Mouse (Mus musculus) liver, adult 2 months (tissue): ENCODE data around the gene Zfp740. TPM values are rescaled to one million over a fixed set of nuclear protein-coding genes. Genes with fewer than 3 reads are reported as not detected.
A peak's percentile ranks its signal among the peaks of the same experiment; 100 is the strongest.

Source experiments
- DNase-seq: peaks from one replicate; pipeline ENCODE4 v3.0.0-alpha.2; 2011; ENCODE audit warnings: low read depth, low spot score; ENCODE audit errors: extremely low read depth
- H3K27ac ChIP-seq: fragments of 200-500 bp; replicated peaks from 2 replicates; pipeline ENCODE4 v1.5.1; 2012; ENCODE audit warnings: low read depth, mild to moderate bottlenecking, control low read depth, inconsistent platforms, low read length; ENCODE audit not compliant: insufficient read depth
- H3K27me3 ChIP-seq: fragments of 200-500 bp; 2 replicates; pipeline ENCODE4 v1.6.1; 2012; ENCODE audit warnings: mild to moderate bottlenecking, moderate library complexity, low read length, inconsistent platforms; ENCODE audit not compliant: control insufficient read depth, insufficient read depth
- H3K36me3 ChIP-seq: fragments of 200-500 bp; 2 replicates; pipeline ENCODE4 v1.6.1; 2012; ENCODE audit warnings: low read length, inconsistent platforms; ENCODE audit not compliant: control insufficient read depth, insufficient read depth
- H3K4me1 ChIP-seq: fragments of 200-500 bp; 2 replicates; pipeline ENCODE4 v1.6.1; 2011; ENCODE audit warnings: low read length; ENCODE audit not compliant: control insufficient read depth, insufficient read depth
- H3K4me3 ChIP-seq: fragments of 200-500 bp; 2 replicates; pipeline ENCODE4 v1.5.1; 2011; ENCODE audit warnings: low read depth, mild to moderate bottlenecking, control low read depth, low read length, moderate library complexity; ENCODE audit not compliant: insufficient read depth
- H3K79me2 ChIP-seq: fragments of 200-500 bp; 2 replicates; pipeline ENCODE4 v1.6.1; 2012; ENCODE audit warnings: inconsistent platforms, mild to moderate bottlenecking, low read length, moderate library complexity; ENCODE audit not compliant: control insufficient read depth, insufficient read depth
- H3K9ac ChIP-seq: fragments of 200-500 bp; 2 replicates; pipeline ENCODE4 v1.6.1; 2012; ENCODE audit warnings: low read depth, mild to moderate bottlenecking, control low read depth, inconsistent platforms, low read length
- CTCF ChIP-seq: fragments of 200-500 bp; IDR thresholded peaks from 2 replicates; pipeline ENCODE4 v1.5.1; 2011; ENCODE audit warnings: low read depth, low read length, control low read depth
- POLR2A ChIP-seq: fragments of 200-500 bp; IDR thresholded peaks from 2 replicates; pipeline ENCODE4 v1.6.1; 2011; ENCODE audit warnings: low read length, control low read depth; ENCODE audit not compliant: insufficient read depth; ENCODE audit errors: extremely low read depth
- WGBS: fragments of 180-500 bp; shearing (Covaris S2); methylation state at CpG from one replicate; pipeline ENCODE4 v1.1.7; 2018; 5-methylcytosine and 5-hydroxymethylcytosine counted together
- polyA plus RNA-seq: library from polyadenylated mRNA; depleted of rRNA; stranded (reverse); fragments of >200 nt; gene quantifications from 2 replicates; pipeline ENCODE4 v1.2.3, GENCODE M21; 2012
- total RNA-seq: library from RNA; depleted of rRNA; stranded (reverse); fragments of >200 nt; gene quantifications from 2 replicates; pipeline ENCODE4 v1.2.3, GENCODE M21; 2014

The Zfp740 gene
- total and polyA plus RNA-seq, 2 experiments, result 9.4 to 15.6 TPM

GRCm38 (mm10) chr15:102186239-102186638, 16.8 kb upstream of the Zfp740 start:
- peak; percentile 100 for DNase-seq
- Histone ChIP-seq H3K36me3 (peaks cover 10% of the 10 kb centered on the region; the same call in 1 of the 2 replicates), H3K79me2 (peaks cover 24% of the 10 kb centered on the region; the same call in 1 of the 2 replicates), H3K9ac (no peak overlapping the region), H3K4me3 (no peak overlapping the region; the same call in none of the 2 replicates), H3K4me1 (peaks cover 34% of the 10 kb centered on the region), H3K27me3 (no peaks in the 10 kb centered on the region), H3K27ac (peak overlapping the region; percentile 72)
- TF ChIP-seq POLR2A, result no peak
- TF ChIP-seq CTCF, result no peak
- WGBS, result 28% methylated on average over 11 of the region's 11 CpGs

GRCm38 (mm10) chr15:102188096-102188495, 15.0 kb upstream of the Zfp740 start:
- TF ChIP-seq POLR2A (no peak), CTCF (no peak)
- Histone ChIP-seq H3K4me3 (peak overlapping the region; percentile 79), H3K4me1 (peaks cover 46% of the 10 kb centered on the region), H3K79me2 (peaks cover 24% of the 10 kb centered on the region; the same call in 1 of the 2 replicates), H3K36me3 (peaks cover 8% of the 10 kb centered on the region; the same call in 1 of the 2 replicates), H3K27me3 (no peaks in the 10 kb centered on the region), H3K9ac (peak overlapping the region; percentile 84), H3K27ac (peak overlapping the region; percentile 88)
- 51% methylated on average over 10 of the region's 10 CpGs for WGBS
- peak; percentile 44 for DNase-seq

- no peak for TF ChIP-seq POLR2A
- TF ChIP-seq CTCF, result 0 out of 2 replicates have a peak, but pooled peaks have one; percentile 17
- WGBS, result 15% methylated on average over 6 of the region's 6 CpGs
- Histone ChIP-seq H3K4me3 (peak overlapping the region; percentile 79), H3K27ac (peak overlapping the region; percentile 88), H3K4me1 (peaks cover 43% of the 10 kb centered on the region), H3K36me3 (peaks cover 8% of the 10 kb centered on the region; the same call in 1 of the 2 replicates), H3K79me2 (peaks cover 24% of the 10 kb centered on the region; the same call in 1 of the 2 replicates), H3K9ac (peak overlapping the region; percentile 84), H3K27me3 (no peaks in the 10 kb centered on the region)
- peak; percentile 94 for DNase-seq
Observed at GRCm38 (mm10) chr15:102188883-102189282, 14.2 kb upstream of the Zfp740 start.

- TF ChIP-seq CTCF (no peak), POLR2A (no peak)
- no peak overlapping the region for H3K4me3 ChIP-seq
- 23% methylated on average over 7 of the region's 7 CpGs for WGBS
- H3K36me3 ChIP-seq, result no peaks in the 10 kb centered on the region
- H3K27ac ChIP-seq, result peak overlapping the region; percentile 67
- peaks cover 42% of the 10 kb centered on the region for H3K4me1 ChIP-seq
- no peak for DNase-seq
- H3K9ac ChIP-seq, result no peak overlapping the region
- H3K79me2 ChIP-seq, result peaks cover 16% of the 10 kb centered on the region; the same call in 1 of the 2 replicates
- no peaks in the 10 kb centered on the region for H3K27me3 ChIP-seq
Observed at GRCm38 (mm10) chr15:102191699-102192098, 11.3 kb upstream of the Zfp740 start.

- Histone ChIP-seq H3K4me1 (peaks cover 42% of the 10 kb centered on the region), H3K79me2 (peaks cover 14% of the 10 kb centered on the region; the same call in 1 of the 2 replicates), H3K9ac (no peak overlapping the region), H3K27me3 (no peaks in the 10 kb centered on the region), H3K4me3 (no peak overlapping the region), H3K27ac (peak overlapping the region; percentile 67; the same call in 1 of the 2 replicates), H3K36me3 (no peaks in the 10 kb centered on the region)
- 50% methylated on average over 7 of the region's 7 CpGs for WGBS
- DNase-seq, result no peak
- TF ChIP-seq CTCF (no peak), POLR2A (no peak)
Observed at GRCm38 (mm10) chr15:102192271-102192812, 10.7 kb upstream of the Zfp740 start.
